In genomic region chr19:37435853-37436174, GRCm38 (mm10) we compare ENCODE assay signal across 8 mouse cellular contexts. TPM values are rescaled to one million over a fixed set of nuclear protein-coding genes. Genes with fewer than 3 reads are reported as not detected.
DNase-seq lines count a peak whose midpoint lies in the region; ATAC-seq lines count a peak whose summit lies in the region.

No protein-coding gene starts in this region.

- no peaks in the 10 kb centered on the region for H3K36me3 ChIP-seq in heart, embryonic 13.5 days
- H3K36me3 ChIP-seq in liver, embryonic 13.5 days, result peaks cover 7% of the 10 kb centered on the region; the same call in 1 of the 2 replicates

- peak overlapping the region; percentile 89 for H3K4me2 ChIP-seq in heart, embryonic 13.5 days
- H3K4me2 ChIP-seq in liver, embryonic 13.5 days, result peak overlapping the region; percentile 81

- peak overlapping the region; percentile 59; the same call in 1 of the 2 replicates for H3K9ac ChIP-seq in heart, embryonic 13.5 days
- H3K9ac ChIP-seq in liver, embryonic 13.5 days, result peak overlapping the region; percentile 78

- H3K4me1 ChIP-seq in heart, embryonic 13.5 days, result peaks cover 34% of the 10 kb centered on the region
- peaks cover 7% of the 10 kb centered on the region for H3K4me1 ChIP-seq in brown adipose tissue, adult 24 weeks (ENCODE audit: control insufficient read depth, insufficient read depth, insufficient read length, low read length)
- peaks cover 59% of the 10 kb centered on the region for H3K4me1 ChIP-seq in liver, embryonic 13.5 days (replicated peaks)

- ATAC-seq in heart, embryonic 13.5 days (ENCODE audit: extremely low read depth, insufficient number of reproducible peaks, low FRiP score, low TSS enrichment), result no peak
- ATAC-seq in liver, embryonic 13.5 days (ENCODE audit: low read depth), result no peak
- ATAC-seq in erythroid progenitor cell, adult 5-6 weeks (replicated peaks; ENCODE audit: low FRiP score, poor library complexity, severe bottlenecking), result no peak

- peak overlapping the region; percentile 59 for H3K27ac ChIP-seq in heart, embryonic 13.5 days (replicated peaks)
- H3K27ac ChIP-seq in brown adipose tissue, adult 24 weeks (replicated peaks; ENCODE audit: low read depth, low read length), result peak overlapping the region; percentile 78
- peak overlapping the region; percentile 85 for H3K27ac ChIP-seq in liver, embryonic 13.5 days

- H3K9me3 ChIP-seq in heart, embryonic 13.5 days, result 0 out of 2 replicates have a peak, but pooled peaks cover 3% of the 10 kb centered on the region
- H3K9me3 ChIP-seq in liver, embryonic 13.5 days (replicated peaks), result no peaks in the 10 kb centered on the region

- 6% methylated on average over 10 of the region's 10 CpGs for WGBS in heart, embryonic 13.5 days
- WGBS in liver, embryonic 13.5 days (ENCODE audit: insufficient replicate concordance), result 0% methylated on average over 10 of the region's 10 CpGs

- H3K4me3 ChIP-seq in heart, embryonic 13.5 days, result peak overlapping the region; percentile 73
- H3K4me3 ChIP-seq in brown adipose tissue, adult 24 weeks (ENCODE audit: insufficient read depth, low read depth, low read length), result peak overlapping the region; percentile 71
- H3K4me3 ChIP-seq in liver, embryonic 13.5 days (replicated peaks), result peak overlapping the region; percentile 69

- intact Hi-C loops in heart, postnatal 10 days (cut with DNase I), result loop anchor here (5.0 kb wide), 2 partner anchors 46 to 71 kb away; no protein-coding TSS in a partner anchor

- peaks cover 93% of the 10 kb centered on the region for H3K27me3 ChIP-seq in heart, embryonic 13.5 days (replicated peaks)
- peaks cover 77% of the 10 kb centered on the region for H3K27me3 ChIP-seq in liver, embryonic 13.5 days

- no peak for DNase-seq in heart, postnatal 10 days
- peak; percentile 20 for DNase-seq in CD4-positive helper T cell, adult 2 months (ENCODE audit: low read depth, low spot score)
- DNase-seq in liver, embryonic 13.5 days, result no peak
- no peak for DNase-seq in left cerebral cortex, adult 9 months (ENCODE audit: low spot score in 2 of 2)
- DNase-seq in cerebellum, postnatal 14 days, result no peak

RNA-seq across cellular contexts. Expression of gene Hhex, which starts 1.2 kb away (rescaled TPM):
- 14.6 and 15.1 TPM in 2 replicates for polyA plus RNA-seq in heart, embryonic 13.5 days (2015; fragmentation: Nextera tagmentation; extraction: Ambion mirVana)
- 1 to 10 TPM; 6.9 to 9.6 TPM for total RNA-seq in heart, postnatal 10 days (2021)
- polyA plus RNA-seq in brown adipose tissue, adult 24 weeks (2012; ENCODE audit: insufficient read depth, insufficient read length, missing spikeins), result 2.9 and 4.0 TPM in 2 replicates
- polyA plus RNA-seq in liver, embryonic 13.5 days (2015; fragmentation: Nextera tagmentation; extraction: Ambion mirVana), result 27.8 and 34.4 TPM in 2 replicates
- 21.3 and 21.8 TPM in 2 replicates for total RNA-seq in erythroid progenitor cell, adult 5-6 weeks (2015; ENCODE audit: low replicate concordance)
- 4.4 and 5.4 TPM in 2 replicates for total RNA-seq in erythroid progenitor cell, adult 5-6 weeks (2017; ENCODE audit: low replicate concordance)

RNA-seq across cellular contexts. Expression of gene Kif11, which starts 59.6 kb away (rescaled TPM):
- polyA plus RNA-seq in heart, embryonic 13.5 days (2015; fragmentation: Nextera tagmentation; extraction: Ambion mirVana), result 39.5 and 42.0 TPM in 2 replicates
- 10 to 100 TPM; 11.5 to 11.8 TPM for total RNA-seq in heart, postnatal 10 days (2021)
- 0.20 TPM in 1 of 2 replicates, not detected in the other for polyA plus RNA-seq in brown adipose tissue, adult 24 weeks (2012; ENCODE audit: insufficient read depth, insufficient read length, missing spikeins)
- 50.8 and 65.4 TPM in 2 replicates for polyA plus RNA-seq in liver, embryonic 13.5 days (2015; fragmentation: Nextera tagmentation; extraction: Ambion mirVana)
- total RNA-seq in erythroid progenitor cell, adult 5-6 weeks (2015; ENCODE audit: low replicate concordance), result 409 and 470 TPM in 2 replicates
- 653 and 658 TPM in 2 replicates for total RNA-seq in erythroid progenitor cell, adult 5-6 weeks (2017; ENCODE audit: low replicate concordance)

Comparison
In these comparisons a context has a peak if more than half of its experiments do, and no peak if none do; other contexts are left out.
1. RNA of gene Kif11, which starts 59.6 kb away (polyA plus RNA-seq): 50.8 to 65.4 TPM in liver, embryonic 13.5 days and 39.5 to 42.0 TPM in heart, embryonic 13.5 days; 0.20 TPM in brown adipose tissue, adult 24 weeks; every median in the first group is over 10 times any median in the second.
2. Peak in every context shown above with its lines, with median percentiles within 50 percentile points of each other: H3K27ac ChIP-seq and H3K4me3 ChIP-seq.